Mouse (Mus musculus): Measurements from ENCODE around the gene Myoz1.

The Myoz1 gene

DNA sequence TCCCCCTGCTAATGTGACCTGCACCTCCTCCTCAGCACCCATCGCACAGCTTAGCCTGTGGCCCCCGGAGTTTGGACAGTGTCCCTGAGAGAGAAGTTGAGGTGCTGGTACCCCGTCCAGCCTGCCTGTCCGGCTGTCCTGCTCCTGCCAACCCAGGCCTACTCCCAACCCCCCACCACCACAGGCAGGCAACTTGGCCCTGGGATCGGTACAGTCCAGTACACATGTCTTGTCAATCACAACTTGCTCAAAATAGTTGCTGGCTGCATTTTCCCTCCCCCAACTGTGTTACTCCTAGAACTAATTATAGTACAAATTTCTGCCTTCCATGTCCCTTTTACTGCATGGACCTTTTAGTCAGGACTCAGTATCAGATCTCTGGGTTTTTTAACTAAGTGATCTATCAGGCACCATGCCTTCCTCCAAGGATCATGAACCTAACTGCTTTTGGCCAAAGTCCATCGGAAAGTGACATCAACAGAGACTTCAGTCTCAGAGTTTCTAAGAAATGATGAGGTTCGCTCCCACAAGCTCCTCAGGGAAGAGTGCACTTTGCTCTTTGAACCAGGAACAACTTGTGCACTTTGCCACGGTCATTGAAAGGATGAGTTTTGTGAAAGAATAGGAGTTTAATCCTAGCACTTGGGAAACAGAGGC, 11.9 kb upstream of the Myoz1 start, which contains the start of gene Synpo2l:
Gene Synpo2l (minus strand): TSS at position 201 of the 657 bp plus-strand sequence.
- DNase-seq = no peak

- DNase-seq = no peak
Measured at GRCm38 (mm10) chr14:20667469-20667868, 11.1 kb upstream of the Myoz1 start.

DNA sequence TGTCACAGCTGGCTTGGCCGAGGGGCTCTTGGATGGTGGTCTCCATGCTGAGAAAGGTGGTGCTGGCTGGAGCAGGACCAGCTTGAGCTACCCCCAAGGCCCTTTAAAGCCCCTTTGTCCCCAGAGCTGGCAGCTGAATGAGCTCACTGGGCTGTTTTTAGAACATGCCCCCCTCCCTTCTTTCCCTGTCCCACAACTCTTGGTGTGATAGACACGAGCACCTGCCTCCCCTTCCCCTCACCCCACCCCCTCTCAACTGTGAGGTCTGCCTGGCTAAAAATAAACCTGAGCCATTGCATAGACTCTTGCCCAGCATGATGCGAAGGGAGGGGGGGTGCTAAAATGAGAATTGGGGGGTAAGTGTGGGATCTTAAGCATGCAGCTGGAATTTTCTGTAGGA, 8.1 kb upstream of the Myoz1 start:
- peak; percentile 3 for DNase-seq

DNA sequence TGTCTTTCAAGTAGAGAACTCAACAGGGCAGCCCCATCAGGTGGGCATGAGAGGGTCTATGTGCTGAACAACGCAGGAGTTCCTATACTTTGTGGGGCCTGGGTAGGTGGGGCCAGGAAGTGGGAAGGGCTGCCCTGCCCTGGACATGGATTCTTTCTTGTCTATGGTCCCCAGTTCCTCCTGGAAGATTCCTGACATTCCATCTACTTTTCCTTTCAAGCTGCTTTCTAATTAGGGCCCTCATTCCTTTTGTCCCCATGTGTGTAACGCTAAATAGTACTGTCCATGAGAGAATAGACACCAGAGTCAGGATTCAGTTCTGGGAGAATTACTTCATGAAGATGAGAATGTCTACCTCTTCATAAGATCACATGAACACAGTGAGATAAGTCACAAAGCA, 7.3 kb upstream of the Myoz1 start:
- no peak for DNase-seq

GRCm38 (mm10) chr14:20662740-20663139, 6.4 kb upstream of the Myoz1 start:
- DNase-seq = no peak

GRCm38 (mm10) chr14:20661661-20662331, 5.5 kb upstream of the Myoz1 start:
- DNase-seq = no peak

DNA sequence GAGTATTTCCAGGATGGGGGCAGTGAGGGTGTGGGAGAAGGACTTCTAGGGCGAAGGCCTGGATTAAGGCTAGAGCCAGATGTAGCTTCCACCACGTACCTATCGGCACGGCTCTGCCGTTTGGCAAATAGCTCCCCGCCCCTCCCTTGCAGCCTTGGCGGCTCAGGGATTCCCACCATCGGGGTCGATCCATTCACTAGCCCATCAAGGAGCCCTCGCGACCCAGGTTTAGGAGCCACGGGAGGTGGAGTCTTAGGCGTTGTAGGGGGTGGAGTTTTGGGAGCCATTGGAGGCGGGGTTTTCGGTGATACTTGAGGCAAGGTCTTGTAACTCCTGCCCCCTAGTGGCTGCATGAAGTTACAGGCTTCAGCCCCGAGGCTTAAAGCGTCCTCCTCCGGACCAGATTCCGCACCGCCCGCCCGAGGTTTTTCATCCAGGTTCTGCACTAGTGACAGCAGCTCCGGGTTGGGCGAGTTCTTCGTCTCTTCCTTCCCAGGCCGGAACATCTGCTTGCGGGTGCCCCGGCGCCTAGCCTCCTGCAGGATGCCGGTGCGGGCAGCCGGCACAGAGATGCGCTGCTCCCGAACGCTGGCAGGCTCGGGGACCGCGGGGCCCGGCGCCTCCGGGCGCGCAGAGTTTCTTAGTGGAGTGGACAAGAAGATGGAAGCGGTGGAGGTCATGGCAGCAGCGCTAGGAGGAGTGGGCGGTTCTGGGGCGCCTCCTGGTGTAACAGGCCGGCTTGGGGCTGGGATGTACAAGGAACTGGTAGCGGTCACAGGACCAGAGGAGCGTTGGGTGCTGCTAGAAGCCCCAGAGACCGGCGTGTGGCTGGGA, 4.7 kb upstream of the Myoz1 start:
- DNase-seq = peak; percentile 98

- DNase-seq = no peak
Measured at GRCm38 (mm10) chr14:20659687-20660086, 3.3 kb upstream of the Myoz1 start.

DNA sequence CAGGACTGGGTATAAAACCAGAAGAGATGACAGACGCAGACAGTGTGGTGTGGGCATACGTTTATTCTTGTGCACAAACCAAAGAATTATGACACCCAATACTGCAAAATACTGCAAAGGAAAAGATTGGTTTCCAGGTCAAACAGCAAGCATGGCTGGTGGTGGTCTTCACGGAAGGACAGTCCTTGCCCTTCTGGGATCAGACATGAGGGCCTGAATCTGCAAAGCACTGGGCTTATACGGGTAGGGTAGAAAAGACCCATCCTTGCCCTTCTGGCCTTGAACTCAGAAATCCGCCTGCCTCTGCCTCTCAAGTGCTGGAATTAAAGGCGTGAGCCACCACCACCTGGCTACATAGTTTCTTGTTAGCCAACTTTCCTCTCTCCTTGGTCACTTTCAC, 2.6 kb upstream of the Myoz1 start:
- DNase-seq = no peak

- peak; percentile 61 for DNase-seq
Measured at GRCm38 (mm10) chr14:20658326-20658725, 2.0 kb upstream of the Myoz1 start.

DNA sequence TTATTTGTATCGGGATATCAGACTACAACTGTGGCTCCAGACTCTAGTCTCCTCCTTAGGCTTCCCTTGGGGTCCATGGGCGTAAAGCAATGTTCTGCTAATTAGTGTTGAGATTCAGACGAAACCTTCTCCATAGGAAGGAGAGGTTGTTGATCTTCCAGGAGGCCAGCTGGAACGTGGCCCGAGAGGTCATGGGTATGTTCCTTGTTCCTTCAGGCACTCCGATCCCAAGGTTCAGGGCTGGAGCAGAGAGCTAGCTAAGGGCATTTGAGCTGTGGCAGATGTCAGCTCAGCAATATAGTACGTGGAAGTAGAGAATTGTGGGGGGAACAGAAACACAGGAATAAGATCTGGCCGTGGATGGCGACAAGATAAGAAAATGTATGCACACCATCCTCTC, 609 bp downstream of the Myoz1 start:
- DNase-seq = no peak

GRCm38 (mm10) chr14:20654690-20655421, 1.5 kb downstream of the Myoz1 start:
- DNase-seq = no peak

DNA sequence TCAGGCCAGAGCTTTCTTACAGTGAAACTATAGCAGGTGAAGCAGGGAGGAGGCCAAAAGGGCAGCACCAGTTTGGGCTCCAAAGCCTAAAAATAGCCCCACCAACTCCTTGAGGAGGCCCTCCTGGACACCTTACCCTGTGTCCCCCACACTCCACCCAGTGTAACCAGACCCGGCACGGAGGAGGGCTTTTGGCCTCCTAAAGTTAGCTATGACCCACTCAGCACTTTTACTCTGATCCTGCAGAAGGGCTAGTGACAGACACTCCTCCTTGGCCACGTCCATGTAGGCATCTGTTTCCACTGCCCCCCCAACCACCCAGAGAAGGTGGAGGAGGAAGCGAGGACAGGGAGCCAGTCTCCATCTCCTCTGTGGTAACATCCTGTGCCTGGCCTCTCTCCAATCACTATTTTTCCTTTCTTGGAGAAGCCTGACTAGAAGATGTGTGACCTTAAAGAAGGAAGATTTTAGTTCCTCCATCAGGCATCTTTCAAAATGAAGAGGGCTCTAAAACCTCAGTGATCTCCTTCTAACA, 4.6 kb downstream of the Myoz1 start:
- DNase-seq = no peak

GRCm38 (mm10) chr14:20651000-20651399, 5.3 kb downstream of the Myoz1 start:
- DNase-seq = no peak

DNA sequence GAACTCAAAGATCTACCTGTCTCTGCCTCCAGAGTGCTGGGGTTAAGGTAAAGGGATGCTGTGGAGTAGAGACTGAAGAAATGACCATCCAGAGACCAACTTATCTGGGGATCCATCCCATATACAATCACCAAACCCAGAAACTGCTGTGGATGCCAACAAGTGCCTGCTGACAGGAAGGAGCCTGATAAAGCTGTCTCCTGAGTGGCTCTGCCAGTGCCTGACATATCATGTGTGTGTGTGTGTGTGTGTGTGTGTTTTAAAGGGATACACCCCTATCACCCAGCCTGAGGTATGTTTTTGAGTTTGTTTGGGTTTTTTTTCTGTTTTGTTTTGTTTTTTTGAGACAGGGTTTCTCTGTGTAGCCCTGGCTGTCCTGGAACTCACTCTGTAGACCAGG, 10.0 kb downstream of the Myoz1 start:
- no peak for DNase-seq

- DNase-seq = no peak
Measured at GRCm38 (mm10) chr14:20645547-20645946, 10.8 kb downstream of the Myoz1 start.

- DNase-seq = no peak
Measured at GRCm38 (mm10) chr14:20641438-20641875, 14.9 kb downstream of the Myoz1 start.

- DNase-seq = peak; percentile 99
Measured at GRCm38 (mm10) chr14:20640644-20641437, 15.5 kb downstream of the Myoz1 start, which contains the start of gene Usp54. Usp54 (minus strand) TSS chr14:20641063.

DNA sequence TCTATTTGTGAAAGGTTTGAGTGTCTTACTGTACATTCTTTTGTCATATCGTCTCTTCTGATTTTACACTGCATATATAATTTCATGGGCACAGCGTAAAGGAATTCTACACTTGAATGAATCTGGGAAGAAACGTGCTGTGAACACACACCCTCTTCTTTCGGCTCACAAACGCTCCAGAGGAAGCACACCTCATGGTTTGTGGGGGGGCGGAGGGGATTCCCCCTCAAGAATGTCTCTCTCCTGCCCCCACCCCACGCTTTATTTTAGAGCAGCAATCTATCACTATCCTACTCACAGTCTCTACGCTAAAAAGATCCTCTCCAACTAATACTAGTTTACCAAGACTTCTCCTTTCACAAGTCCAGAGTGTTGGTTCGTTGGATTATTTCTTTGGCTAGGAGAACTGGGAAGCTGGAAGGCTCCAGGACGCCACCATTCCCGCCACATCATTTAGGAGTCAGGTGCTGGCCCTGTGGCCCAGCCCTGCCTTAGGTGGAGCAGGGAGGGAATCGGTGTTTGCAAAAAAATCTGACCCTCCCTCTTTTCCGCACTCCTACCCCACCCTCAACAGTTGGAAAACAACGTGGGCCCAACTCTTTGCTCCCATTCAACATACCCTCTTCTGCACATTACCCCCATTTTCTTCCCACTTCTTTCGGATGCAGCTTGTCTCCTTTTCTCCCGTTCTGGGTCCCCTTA, 16.3 kb downstream of the Myoz1 start:
- DNase-seq = peak; percentile 34

DNA sequence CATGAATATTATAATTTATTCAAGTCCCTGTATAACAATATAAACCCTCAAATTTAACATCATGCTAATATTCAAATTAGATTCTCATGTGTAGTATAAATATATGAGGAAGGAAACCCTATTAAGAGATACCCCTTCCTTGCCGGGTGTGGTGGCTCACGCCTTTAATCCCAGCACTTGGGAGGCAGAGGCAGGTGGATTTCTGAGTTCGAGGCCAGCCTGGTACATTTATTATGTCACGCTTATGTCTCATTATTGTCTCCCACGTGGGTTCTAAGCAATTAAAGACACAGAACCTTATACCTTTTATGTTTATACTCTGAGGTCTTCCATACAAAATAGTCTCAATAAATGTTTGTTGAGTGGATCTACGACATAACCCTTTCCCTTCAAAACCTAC, 17.6 kb downstream of the Myoz1 start:
- DNase-seq = no peak
